Mouse (Mus musculus) testis, adult 2 months (tissue): Measurements from ENCODE around the gene Dnah17. TPM values are rescaled to one million over a fixed set of nuclear protein-coding genes. Genes with fewer than 3 reads are reported as not detected.

Experiments used
- H3K27ac ChIP-seq: fragments of 200-500 bp; 2 replicates; pipeline ENCODE4 v1.5.1; 2012; ENCODE audit warnings: low read depth, low read length; ENCODE audit not compliant: control insufficient read depth, insufficient read depth
- H3K27me3 ChIP-seq: fragments of 200-500 bp; 2 replicates; pipeline ENCODE4 v1.6.1; 2012; ENCODE audit warnings: mild to moderate bottlenecking, low read length, moderate library complexity; ENCODE audit not compliant: control insufficient read depth, insufficient read depth
- H3K36me3 ChIP-seq: fragments of 200-500 bp; 2 replicates; pipeline ENCODE4 v1.6.1; 2012; ENCODE audit warnings: mild to moderate bottlenecking, low read length; ENCODE audit not compliant: control insufficient read depth, insufficient read depth
- H3K4me1 ChIP-seq: fragments of 200-500 bp; 2 replicates; pipeline ENCODE4 v1.6.1; 2012; ENCODE audit warnings: low read length; ENCODE audit not compliant: control insufficient read depth, insufficient read depth
- H3K4me3 ChIP-seq: fragments of 200-500 bp; 2 replicates; pipeline ENCODE4 v1.5.1; 2012; ENCODE audit warnings: low read depth, mild to moderate bottlenecking, low read length, moderate library complexity, mixed read lengths; ENCODE audit not compliant: control insufficient read depth
- CTCF ChIP-seq: fragments of 200-500 bp; IDR thresholded peaks from 2 replicates; pipeline ENCODE4 v1.5.1; 2012; ENCODE audit warnings: low read depth, mild to moderate bottlenecking, inconsistent platforms, low read length, moderate library complexity; ENCODE audit not compliant: control insufficient read depth, insufficient read depth, insufficient replicate concordance
- POLR2A ChIP-seq: fragments of 200-500 bp; IDR thresholded peaks from 2 replicates; pipeline ENCODE4 v1.6.1; 2012; ENCODE audit warnings: low read depth, mild to moderate bottlenecking, inconsistent platforms, low read length, moderate library complexity; ENCODE audit not compliant: control insufficient read depth
- polyA plus RNA-seq: library from polyadenylated mRNA; depleted of rRNA; stranded (reverse); fragments of >200 nt; gene quantifications from 2 replicates; pipeline ENCODE4 v1.2.3, GENCODE M21; 2012

Dnah17 gene
- polyA plus RNA-seq, 1 experiment = 35.8 TPM

GRCm38 (mm10) chr11:118009865-118010571, 120.4 kb downstream of the Dnah17 start:
- TF ChIP-seq CTCF (no peak), POLR2A (no peak)
- no peak overlapping the region for H3K27ac ChIP-seq
- peaks cover 21% of the 10 kb centered on the region for H3K4me1 ChIP-seq
- no peak overlapping the region for H3K4me3 ChIP-seq
- H3K36me3 ChIP-seq = peaks cover 3% of the 10 kb centered on the region
- H3K27me3 ChIP-seq = no peaks in the 10 kb centered on the region

GRCm38 (mm10) chr11:118008843-118009242, 121.6 kb downstream of the Dnah17 start:
- H3K36me3 ChIP-seq = peaks cover 5% of the 10 kb centered on the region
- no peak overlapping the region for H3K4me3 ChIP-seq
- no peak overlapping the region for H3K27ac ChIP-seq
- no peaks in the 10 kb centered on the region for H3K27me3 ChIP-seq
- no peak for TF ChIP-seq POLR2A
- no peak for TF ChIP-seq CTCF
- peaks cover 21% of the 10 kb centered on the region for H3K4me1 ChIP-seq

- Histone ChIP-seq H3K27ac (no peak overlapping the region), H3K27me3 (no peaks in the 10 kb centered on the region), H3K4me1 (peaks cover 21% of the 10 kb centered on the region), H3K36me3 (peaks cover 5% of the 10 kb centered on the region), H3K4me3 (no peak overlapping the region)
- no peak for TF ChIP-seq CTCF
Observed at GRCm38 (mm10) chr11:118008144-118008805, 122.2 kb downstream of the Dnah17 start.

- H3K4me3 ChIP-seq = no peak overlapping the region
- peaks cover 21% of the 10 kb centered on the region for H3K4me1 ChIP-seq
- H3K27me3 ChIP-seq = no peaks in the 10 kb centered on the region
- H3K27ac ChIP-seq = no peak overlapping the region
- TF ChIP-seq CTCF (no peak), POLR2A (no peak)
- peaks cover 5% of the 10 kb centered on the region for H3K36me3 ChIP-seq
Observed at GRCm38 (mm10) chr11:118007460-118008143, 122.8 kb downstream of the Dnah17 start.

- Histone ChIP-seq H3K27me3 (no peaks in the 10 kb centered on the region), H3K4me1 (peaks cover 18% of the 10 kb centered on the region), H3K4me3 (no peak overlapping the region), H3K27ac (no peak overlapping the region), H3K36me3 (peaks cover 8% of the 10 kb centered on the region)
- TF ChIP-seq CTCF = no peak
- TF ChIP-seq POLR2A = no peak
Observed at GRCm38 (mm10) chr11:118004217-118004616, 126.2 kb downstream of the Dnah17 start.

GRCm38 (mm10) chr11:118003718-118004117, 126.7 kb downstream of the Dnah17 start:
- no peaks in the 10 kb centered on the region for H3K27me3 ChIP-seq
- H3K4me1 ChIP-seq = peaks cover 13% of the 10 kb centered on the region
- no peak overlapping the region for H3K4me3 ChIP-seq
- no peak overlapping the region for H3K27ac ChIP-seq
- TF ChIP-seq POLR2A (no peak), CTCF (no peak)
- H3K36me3 ChIP-seq = peaks cover 8% of the 10 kb centered on the region

- Histone ChIP-seq H3K36me3 (peaks cover 8% of the 10 kb centered on the region), H3K27ac (no peak overlapping the region), H3K27me3 (no peaks in the 10 kb centered on the region), H3K4me3 (no peak overlapping the region), H3K4me1 (peaks cover 7% of the 10 kb centered on the region)
- TF ChIP-seq POLR2A (no peak), CTCF (no peak)
Observed at GRCm38 (mm10) chr11:118003176-118003575, 127.3 kb downstream of the Dnah17 start.
